Mouse (Mus musculus) lung, postnatal 0 days (tissue): ENCODE measurements around the gene Dhx9.

Experiments used
- CTCF ChIP-seq: IDR thresholded peaks from 2 replicates; pipeline ENCODE4 v1.5.1; 2016; ENCODE audit warnings: antibody characterized with exemption, mild to moderate bottlenecking
- EP300 ChIP-seq: IDR thresholded peaks from 2 replicates; pipeline ENCODE4 v1.6.1; 2016; ENCODE audit warnings: antibody characterized with exemption, mild to moderate bottlenecking, control low read depth

GRCm38 (mm10) chr1:153443632-153444031 lies 43.8 kb downstream of the Dhx9 start:
- TF ChIP-seq CTCF = no peak
- TF ChIP-seq EP300 = no peak
